Mouse (Mus musculus): ENCODE measurements at regions not wholly inside any gene's neighbourhood (a gene's known extent, or its start where the extent isn't known, plus 50 kb on each side); places are given as distances from the start of the nearest gene placed in this dataset.
"Not testable (repeated sequence)": the region's sequence is repeated elsewhere in the genome, so short reads cannot be mapped to it uniquely, and the experiment has no call there.

GRCm38 (mm10) chr10:52529661-52530060 is 112.3 kb downstream of the Nus1 start:
- H3K4me1 ChIP-seq (replicated peaks), result not testable (repeated sequence)
- WGBS, result 94% methylated on average over 2 of the region's 5 CpGs

DNA sequence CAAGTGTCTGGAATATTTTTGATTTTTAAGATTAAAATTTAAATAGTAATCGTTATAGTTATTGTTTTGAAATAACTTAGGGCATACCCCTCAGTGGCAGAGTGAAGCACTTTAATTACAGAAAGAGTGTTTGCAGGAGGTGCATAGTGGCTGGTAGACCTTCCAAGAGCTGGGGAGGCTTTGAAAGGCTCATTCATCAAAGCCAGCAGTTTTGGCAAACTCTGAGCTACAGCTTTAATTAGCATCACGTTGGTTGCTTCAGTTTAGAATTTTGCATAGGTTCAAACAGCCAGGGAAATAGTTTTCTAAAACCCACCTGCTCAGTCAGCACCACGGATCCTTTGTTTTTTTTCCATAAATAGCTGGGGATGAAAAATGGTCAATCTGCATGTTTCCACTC is 113.5 kb downstream of the Nus1 start:
- Histone ChIP-seq H3K4me1 (replicated peaks) (no peaks in the 10 kb centered on the region), H3K9ac (no peak overlapping the region), H3K4me3 (no peak overlapping the region), H3K27me3 (no peaks in the 10 kb centered on the region), H3K27ac (no peak overlapping the region), H3K4me2 (no peak overlapping the region), H3K9me3 (no peaks in the 10 kb centered on the region), H3K36me3 (no peaks in the 10 kb centered on the region)
- 55% methylated on average over 3 of the region's 3 CpGs for WGBS
- ATAC-seq (ENCODE audit: low FRiP score), result no peak

More at GRCm38 (mm10) chr10:52529661-52530060, 112.3 kb downstream of the Nus1 start:
- ATAC-seq (ENCODE audit: low FRiP score); H3K4me3 ChIP-seq; H3K9me3 ChIP-seq; H3K9ac ChIP-seq; H3K36me3 ChIP-seq; H3K27me3 ChIP-seq; H3K4me2 ChIP-seq; H3K27ac ChIP-seq: not testable (repeated sequence)

- Histone ChIP-seq H3K9ac (no peak overlapping the region), H3K4me1 (replicated peaks) (no peaks in the 10 kb centered on the region), H3K9me3 (no peaks in the 10 kb centered on the region), H3K4me2 (no peak overlapping the region), H3K27me3 (no peaks in the 10 kb centered on the region), H3K36me3 (no peaks in the 10 kb centered on the region), H3K27ac (no peak overlapping the region), H3K4me3 (no peak overlapping the region)
- 17% methylated on average over 2 of the region's 2 CpGs for WGBS
- ATAC-seq (ENCODE audit: low FRiP score), result 0 out of 2 replicates have a peak, but pooled peaks have one; percentile 21
These were observed 116.0 kb downstream of the Nus1 start for GRCm38 (mm10) chr10:52533278-52533892.

- no peak for ATAC-seq (ENCODE audit: low FRiP score)
- Histone ChIP-seq H3K27me3 (no peaks in the 10 kb centered on the region), H3K4me3 (no peak overlapping the region), H3K36me3 (no peaks in the 10 kb centered on the region), H3K9ac (no peak overlapping the region), H3K4me2 (no peak overlapping the region), H3K27ac (no peak overlapping the region), H3K9me3 (no peaks in the 10 kb centered on the region), H3K4me1 (replicated peaks) (no peaks in the 10 kb centered on the region)
- WGBS, result 54% methylated on average over 4 of the region's 4 CpGs
These were observed 116.5 kb downstream of the Nus1 start for GRCm38 (mm10) chr10:52533893-52534287.

- H3K27ac ChIP-seq, result no peak overlapping the region
- no peak overlapping the region for H3K9ac ChIP-seq
- H3K36me3 ChIP-seq, result no peaks in the 10 kb centered on the region
- H3K27me3 ChIP-seq, result no peaks in the 10 kb centered on the region
- WGBS, result 91% methylated on average over 28 of the region's 28 CpGs
- no peaks in the 10 kb centered on the region for H3K4me1 ChIP-seq (replicated peaks)
- ATAC-seq (ENCODE audit: low FRiP score), result no peak
- no peaks in the 10 kb centered on the region for H3K9me3 ChIP-seq
- H3K4me3 ChIP-seq, result no peak overlapping the region
- no peak overlapping the region for H3K4me2 ChIP-seq
These were observed 128.2 kb downstream of the Nus1 start for GRCm38 (mm10) chr10:52545566-52545965.

DNA sequence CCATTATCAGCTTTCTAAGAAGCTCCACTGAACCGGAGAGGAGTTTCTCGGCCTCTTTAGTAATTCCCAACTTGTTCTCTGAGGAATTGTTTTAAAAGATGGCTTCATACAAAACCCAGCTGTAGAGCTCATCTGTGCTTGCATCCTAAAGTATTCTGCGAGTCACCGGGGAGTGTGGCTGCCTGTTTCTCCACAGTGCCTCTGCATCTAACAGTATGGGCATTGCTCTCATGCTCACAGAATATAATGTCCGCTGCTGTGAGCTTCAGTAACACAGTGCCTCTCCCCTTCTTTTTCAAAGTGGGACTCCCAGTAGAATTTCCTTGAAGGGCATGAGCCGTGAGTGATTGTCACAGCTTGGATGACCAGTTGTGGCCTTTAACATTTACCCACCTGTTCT is 113.0 kb upstream of the Slc35f1 start:
- Histone ChIP-seq H3K27ac (peak overlapping the region; percentile 53; the same call in 1 of the 2 replicates), H3K9ac (no peak overlapping the region), H3K36me3 (no peaks in the 10 kb centered on the region), H3K4me3 (no peak overlapping the region), H3K4me1 (replicated peaks) (peaks cover 12% of the 10 kb centered on the region), H3K9me3 (no peaks in the 10 kb centered on the region), H3K27me3 (no peaks in the 10 kb centered on the region), H3K4me2 (no peak overlapping the region)
- ATAC-seq (ENCODE audit: low FRiP score), result peak; percentile 28; the same call in 1 of the 2 replicates
- WGBS, result 33% methylated on average over 6 of the region's 6 CpGs

- Histone ChIP-seq H3K27me3 (no peaks in the 10 kb centered on the region), H3K4me3 (no peak overlapping the region), H3K9me3 (no peaks in the 10 kb centered on the region), H3K4me1 (replicated peaks) (peaks cover 12% of the 10 kb centered on the region), H3K27ac (peak overlapping the region; percentile 53; the same call in 1 of the 2 replicates), H3K36me3 (no peaks in the 10 kb centered on the region), H3K4me2 (no peak overlapping the region), H3K9ac (no peak overlapping the region)
- ATAC-seq (ENCODE audit: low FRiP score), result peak; percentile 61; the same call in 1 of the 2 replicates
- WGBS, result 38% methylated on average over 3 of the region's 3 CpGs
These were observed 112.5 kb upstream of the Slc35f1 start for GRCm38 (mm10) chr10:52577795-52578194.

GRCm38 (mm10) chr10:52578238-52578832 is 112.0 kb upstream of the Slc35f1 start:
- H3K4me3 ChIP-seq, result no peak overlapping the region
- H3K9ac ChIP-seq, result no peak overlapping the region
- ATAC-seq (ENCODE audit: low FRiP score), result 0 out of 2 replicates have a peak, but pooled peaks have one; percentile 28
- no peaks in the 10 kb centered on the region for H3K36me3 ChIP-seq
- H3K4me1 ChIP-seq (replicated peaks), result peaks cover 12% of the 10 kb centered on the region
- H3K9me3 ChIP-seq, result no peaks in the 10 kb centered on the region
- no peak overlapping the region for H3K27ac ChIP-seq
- no peak overlapping the region for H3K4me2 ChIP-seq
- 49% methylated on average over 3 of the region's 3 CpGs for WGBS
- H3K27me3 ChIP-seq, result no peaks in the 10 kb centered on the region

DNA sequence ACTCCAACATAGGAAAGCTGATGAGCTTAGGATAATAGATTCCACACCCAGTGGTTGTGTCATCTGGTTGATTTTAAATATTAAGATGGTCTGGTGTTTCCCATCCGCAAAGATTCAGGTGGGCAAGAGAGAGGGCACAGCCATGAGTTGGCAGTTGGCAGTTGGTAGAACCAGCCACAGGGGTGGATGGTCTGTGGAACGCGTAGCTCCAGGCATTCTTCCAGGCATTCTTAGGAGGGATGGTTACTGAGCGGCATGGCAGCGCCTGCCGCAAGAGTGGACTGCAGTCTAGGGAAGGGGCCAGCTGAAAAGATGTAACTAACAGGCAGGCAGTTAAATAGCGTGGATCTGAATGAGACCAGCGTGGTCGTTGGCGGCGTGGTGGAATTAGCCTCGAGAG is 96.6 kb upstream of the Slc35f1 start:
- no peaks in the 10 kb centered on the region for H3K36me3 ChIP-seq
- no peak overlapping the region for H3K9ac ChIP-seq
- no peaks in the 10 kb centered on the region for H3K4me1 ChIP-seq (replicated peaks)
- no peak overlapping the region for H3K4me3 ChIP-seq
- H3K27ac ChIP-seq, result no peak overlapping the region
- no peak overlapping the region for H3K4me2 ChIP-seq
- no peaks in the 10 kb centered on the region for H3K9me3 ChIP-seq
- no peak for ATAC-seq (ENCODE audit: low FRiP score)
- 97% methylated on average over 12 of the region's 12 CpGs for WGBS
- H3K27me3 ChIP-seq, result no peaks in the 10 kb centered on the region

All from hindbrain, embryonic 13.5 days (tissue).